Mouse (Mus musculus) CH12.LX (cell line): ENCODE measurements around the gene Dscam. TPM values are rescaled to one million over a fixed set of nuclear protein-coding genes. Genes with fewer than 3 reads are reported as not detected.

ENCODE experiments used
- DNase-seq: peaks from one replicate; pipeline ENCODE4 v3.0.0-alpha.2; 2013; ENCODE audit errors: extremely low read depth
- H3K27ac ChIP-seq: 2 replicates; pipeline ENCODE4 v1.5.1; 2012; ENCODE audit warnings: low read depth, mild to moderate bottlenecking, control low read depth, moderate library complexity; ENCODE audit not compliant: insufficient read depth
- H3K27me3 ChIP-seq: replicated peaks from 2 replicates; pipeline ENCODE3; 2012; ENCODE audit warnings: inconsistent platforms
- H3K36me3 ChIP-seq, 2 experiments: replicated peaks in 1 of 2; 2 replicates each; pipeline versions ENCODE3 to v1.6.1; 2012; ENCODE audit warnings: inconsistent platforms in 1 of 2, low read length in 1 of 2, mild to moderate bottlenecking in 1 of 2, mixed read lengths in 1 of 2, moderate library complexity in 1 of 2; ENCODE audit not compliant: control insufficient read depth in 1 of 2, insufficient read depth in 1 of 2
- H3K4me1 ChIP-seq, 2 experiments: 2 replicates each; pipeline ENCODE4 v1.6.1; 2012; ENCODE audit warnings: inconsistent platforms in 1 of 2, moderate library complexity in 1 of 2; ENCODE audit not compliant: insufficient read depth in 2 of 2, control insufficient read depth in 1 of 2
- H3K4me2 ChIP-seq: 2 replicates; pipeline ENCODE4 v1.6.1; 2012; ENCODE audit warnings: low read depth, mild to moderate bottlenecking, control low read depth; ENCODE audit not compliant: poor library complexity, insufficient read depth, severe bottlenecking
- H3K4me3 ChIP-seq, 3 experiments: fragments of 150-350 bp in 1 of 3; sonication (generic) in 1 of 3; replicated peaks in 1 of 3; 2 replicates each; pipeline versions ENCODE3 to v1.5.1; 2011 to 2012; ENCODE audit warnings: low read depth in 2 of 3, low read length in 2 of 3, mild to moderate bottlenecking in 2 of 3, moderate library complexity in 2 of 3, control low read depth in 1 of 3, improper control_type of control experiment in 1 of 3, inconsistent platforms in 1 of 3, mixed read lengths in 1 of 3; ENCODE audit not compliant: poor library complexity in 1 of 3
- H3K79me2 ChIP-seq: replicated peaks from 2 replicates; pipeline ENCODE4 v1.6.1; 2012; ENCODE audit warnings: mild to moderate bottlenecking, moderate library complexity; ENCODE audit not compliant: control insufficient read depth, poor library complexity, insufficient read depth, severe bottlenecking; ENCODE audit errors: extremely low read depth
- H3K9ac ChIP-seq: 2 replicates; pipeline ENCODE4 v1.6.1; 2012; ENCODE audit warnings: low read depth, mild to moderate bottlenecking, control low read depth, moderate library complexity; ENCODE audit not compliant: insufficient read depth
- H3K9me3 ChIP-seq: replicated peaks from 2 replicates; pipeline ENCODE3; 2012; ENCODE audit warnings: low read length, inconsistent platforms, mixed read lengths
- BHLHE40 ChIP-seq: IDR thresholded peaks from 2 replicates; pipeline ENCODE4 v1.6.1; 2011; ENCODE audit warnings: mild to moderate bottlenecking, low read depth, low read length, improper control_type of control experiment
- CTCF ChIP-seq, 2 experiments: IDR thresholded peaks in 1 of 2; conservative IDR thresholded peaks in 1 of 2; 2 replicates each; pipeline ENCODE4 v1.5.1; 2011 to 2012; ENCODE audit warnings: low read depth in 2 of 2, low read length in 2 of 2, improper control_type of control experiment in 1 of 2, inconsistent platforms in 1 of 2, mild to moderate bottlenecking in 1 of 2, moderate library complexity in 1 of 2
- E2F4 ChIP-seq: IDR thresholded peaks from 2 replicates; pipeline ENCODE4 v1.6.1; 2011; ENCODE audit warnings: low read depth, low read length, improper control_type of control experiment; ENCODE audit not compliant: insufficient replicate concordance
- EP300 ChIP-seq: IDR thresholded peaks from 2 replicates; pipeline ENCODE4 v1.6.1; 2011; ENCODE audit warnings: low read length, improper control_type of control experiment
- ETS1 ChIP-seq: conservative IDR thresholded peaks from 2 replicates; pipeline ENCODE4 v1.6.1; 2012; ENCODE audit warnings: low read depth, mild to moderate bottlenecking, inconsistent platforms, low read length, improper control_type of control experiment, moderate library complexity
- GABPA ChIP-seq: IDR thresholded peaks from 2 replicates; pipeline ENCODE4 v1.6.1; 2012; ENCODE audit warnings: low read depth, low read length, improper control_type of control experiment, inconsistent platforms; ENCODE audit not compliant: insufficient replicate concordance
- HCFC1 ChIP-seq: IDR thresholded peaks from 2 replicates; pipeline ENCODE4 v1.6.1; 2012; ENCODE audit warnings: low read depth, mild to moderate bottlenecking, inconsistent platforms, low read length, improper control_type of control experiment
- IRF4 ChIP-seq: IDR thresholded peaks from 2 replicates; pipeline ENCODE4 v1.6.1; 2014; ENCODE audit warnings: low read depth, mild to moderate bottlenecking, inconsistent platforms, low read length, improper control_type of control experiment
- JUN ChIP-seq: IDR thresholded peaks from 2 replicates; pipeline ENCODE4 v1.6.1; 2011; ENCODE audit warnings: low read depth, mild to moderate bottlenecking, low read length, improper control_type of control experiment, moderate library complexity; ENCODE audit not compliant: insufficient read depth
- JUND ChIP-seq: conservative IDR thresholded peaks from 2 replicates; pipeline ENCODE4 v1.6.1; 2011; ENCODE audit warnings: low read depth, low read length, improper control_type of control experiment
- MAFK ChIP-seq: IDR thresholded peaks from 2 replicates; pipeline ENCODE4 v1.6.1; 2011; ENCODE audit warnings: low read length, improper control_type of control experiment; ENCODE audit not compliant: insufficient replicate concordance
- MAX ChIP-seq: IDR thresholded peaks from 2 replicates; pipeline ENCODE4 v1.6.1; 2011; ENCODE audit warnings: low read length, improper control_type of control experiment
- MEF2A ChIP-seq: IDR thresholded peaks from 2 replicates; pipeline ENCODE4 v1.6.1; 2014; ENCODE audit warnings: low read depth, mild to moderate bottlenecking, inconsistent platforms, low read length, improper control_type of control experiment, borderline replicate concordance
- MXI1 ChIP-seq: IDR thresholded peaks from 2 replicates; pipeline ENCODE4 v1.6.1; 2011; ENCODE audit warnings: mild to moderate bottlenecking, low read depth, low read length, improper control_type of control experiment
- NELFE ChIP-seq: IDR thresholded peaks from 2 replicates; pipeline ENCODE4 v1.6.1; 2011; ENCODE audit warnings: low read depth, low read length, improper control_type of control experiment
- NRF1 ChIP-seq: IDR thresholded peaks from 2 replicates; pipeline ENCODE4 v1.6.1; 2014; ENCODE audit warnings: low read depth, mild to moderate bottlenecking, inconsistent platforms, low read length, improper control_type of control experiment, moderate library complexity
- PAX5 ChIP-seq: IDR thresholded peaks from 2 replicates; pipeline ENCODE4 v1.6.1; 2012; ENCODE audit warnings: low read length, inconsistent platforms, mixed read lengths
- POLR2AphosphoS2 ChIP-seq: IDR thresholded peaks from 2 replicates; pipeline ENCODE4 v1.6.1; 2011; ENCODE audit warnings: low read depth, low read length, improper control_type of control experiment
- RAD21 ChIP-seq: IDR thresholded peaks from 2 replicates; pipeline ENCODE4 v1.6.1; 2011; ENCODE audit warnings: low read depth, mild to moderate bottlenecking, low read length, improper control_type of control experiment, moderate library complexity
- RCOR1 ChIP-seq: conservative IDR thresholded peaks from 2 replicates; pipeline ENCODE4 v1.6.1; 2012; ENCODE audit warnings: low read depth, mild to moderate bottlenecking, inconsistent platforms, low read length, improper control_type of control experiment
- SIN3A ChIP-seq: IDR thresholded peaks from 2 replicates; pipeline ENCODE4 v1.6.1; 2012; ENCODE audit warnings: low read length, improper control_type of control experiment, inconsistent platforms
- SMC3 ChIP-seq: IDR thresholded peaks from 2 replicates; pipeline ENCODE4 v1.6.1; 2011; ENCODE audit warnings: low read depth, low read length, improper control_type of control experiment
- TBP ChIP-seq: conservative IDR thresholded peaks from 2 replicates; pipeline ENCODE4 v1.6.1; 2011; ENCODE audit warnings: low read depth, low read length, improper control_type of control experiment
- TCF12 ChIP-seq: IDR thresholded peaks from 2 replicates; pipeline ENCODE4 v1.6.1; 2014; ENCODE audit warnings: low read depth, mild to moderate bottlenecking, inconsistent platforms, low read length, improper control_type of control experiment
- UBTF ChIP-seq: IDR thresholded peaks from 2 replicates; pipeline ENCODE4 v1.6.1; 2012; ENCODE audit warnings: low read depth, mild to moderate bottlenecking, inconsistent platforms, low read length, improper control_type of control experiment, moderate library complexity
- USF1 ChIP-seq: IDR thresholded peaks from 2 replicates; pipeline ENCODE4 v1.6.1; 2014; ENCODE audit warnings: low read depth, mild to moderate bottlenecking, inconsistent platforms, low read length, improper control_type of control experiment
- USF2 ChIP-seq: conservative IDR thresholded peaks from 2 replicates; pipeline ENCODE4 v1.6.1; 2011; ENCODE audit warnings: low read depth, low read length, improper control_type of control experiment
- ZC3H11A ChIP-seq: IDR thresholded peaks from 2 replicates; pipeline ENCODE4 v1.6.1; 2012; ENCODE audit warnings: low read depth, mild to moderate bottlenecking, inconsistent platforms, low read length, improper control_type of control experiment
- ZMIZ1 ChIP-seq: IDR thresholded peaks from 2 replicates; pipeline ENCODE4 v1.6.1; 2012; ENCODE audit warnings: low read depth, mild to moderate bottlenecking, inconsistent platforms, low read length, improper control_type of control experiment
- ZNF384 ChIP-seq: IDR thresholded peaks from 2 replicates; pipeline ENCODE4 v1.6.1; 2012; ENCODE audit warnings: low read depth, low read length, improper control_type of control experiment, inconsistent platforms
- dilution Hi-C: fragments of 300-500 bp; cut with MboI; formaldehyde crosslinking; loops from 2 replicates; pipeline ENCODE4 v1.14.3; 2020; ENCODE audit warnings: low sequenced_read_pairs; ENCODE audit not compliant: extremely low pct_unique_long_range_greater_than_20kb, extremely low pct_ligation_motif_present
- in situ Hi-C: fragments of 300-500 bp; cut with MboI; formaldehyde crosslinking; loops from 3 replicates; pipeline ENCODE4 v1.14.3; 2019; ENCODE audit warnings: low sequenced_read_pairs, low pct_ligation_motif_present, low pct_unique_long_range_greater_than_20kb, mixed read lengths
- polyA plus RNA-seq: library from polyadenylated mRNA; unstranded; fragments of >175 nt; gene quantifications from 2 replicates; pipeline ENCODE4 v1.2.1, GENCODE M21; 2012; ENCODE audit warnings: low read depth; ENCODE audit not compliant: insufficient read length
- total RNA-seq, 2 experiments: library from RNA; depleted of rRNA; stranded (reverse); fragments of 300-350 nt in 1 of 2; fragments of >200 nt in 1 of 2; gene quantifications; 2 replicates each; pipeline ENCODE4 v1.2.3; 2012 to 2014

Gene Dscam
- total and polyA plus RNA-seq, 3 experiments: under 0.01 to 0.39 (median 0.12) TPM

DNA sequence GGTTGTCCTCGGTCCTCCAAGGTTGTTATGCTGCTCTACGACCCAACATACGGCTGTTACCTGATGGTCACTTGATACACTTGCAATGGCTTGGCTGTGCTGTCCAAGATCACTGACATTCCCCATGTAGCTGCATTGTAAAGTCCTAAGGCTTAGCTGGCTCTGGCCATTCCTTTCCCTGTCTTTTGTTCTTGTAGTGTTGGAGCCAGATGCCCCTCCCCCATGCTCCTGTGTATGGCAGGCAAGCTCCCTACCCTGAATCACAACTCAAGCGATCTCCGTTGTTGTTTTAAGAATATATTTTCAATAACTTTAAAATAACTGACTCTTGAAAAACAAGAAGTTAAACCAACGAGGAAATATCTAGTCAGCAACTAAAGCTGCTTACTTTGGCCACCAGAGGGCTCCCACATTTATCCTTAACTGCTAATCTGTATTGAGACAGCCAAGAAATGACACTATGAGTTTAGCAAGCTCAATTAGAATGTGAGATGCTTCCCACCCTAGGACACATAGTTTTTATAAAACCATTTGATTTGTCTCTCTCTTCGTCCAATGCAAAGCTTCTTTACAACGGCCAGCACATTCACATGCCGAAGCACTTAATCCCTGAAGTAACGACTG, 273.9 kb downstream of the Dscam start:
- no peaks in the 10 kb centered on the region for H3K27me3 ChIP-seq
- TF ChIP-seq RAD21 (peak; percentile 77), ZC3H11A (peak; percentile 49), SMC3 (peak; percentile 93), MEF2A (peak; percentile 32; the same call in 1 of the 2 replicates), CTCF (conservative IDR thresholded peaks at IDR 0.05 in 1 of 2, IDR thresholded peaks at IDR 0.05 in 1 of 2; ENCODE audit: low read depth in 2 of 2, low read length in 2 of 2) (peak in 1 of 2 experiments; percentile 88; a peak in 3 of 4 replicates), IRF4 (0 out of 2 replicates have a peak, but pooled peaks have one; percentile 22), NELFE (0 out of 2 replicates have a peak, but pooled peaks have one; percentile 32), JUND (peak; percentile 43; the same call in 1 of the 2 replicates), RCOR1 (0 out of 2 replicates have a peak, but pooled peaks have one; percentile 49), ZMIZ1 (no peak), BHLHE40 (no peak), JUN (no peak), GABPA (no peak), MAFK (peak; percentile 78), EP300 (no peak)
- no peak overlapping the region for H3K4me3 ChIP-seq
- H3K27ac ChIP-seq: no peak overlapping the region
- no peaks in the 10 kb centered on the region for H3K9me3 ChIP-seq
- in situ Hi-C loops (loop anchor here (10.0 kb wide), 1 partner anchor 378 kb away; no protein-coding TSS in a partner anchor), dilution Hi-C loops (no loop called here)
- peak; percentile 66 for DNase-seq
- peaks cover 2 to 10% of the 10 kb centered on the region in 2 experiments; a peak in 2 of 4 replicates for H3K4me1 ChIP-seq
- no peaks in the 10 kb centered on the region for H3K79me2 ChIP-seq
- no peak overlapping the region for H3K9ac ChIP-seq
- no peak overlapping the region for H3K4me2 ChIP-seq
- no peaks in the 10 kb centered on the region for H3K36me3 ChIP-seq

DNA sequence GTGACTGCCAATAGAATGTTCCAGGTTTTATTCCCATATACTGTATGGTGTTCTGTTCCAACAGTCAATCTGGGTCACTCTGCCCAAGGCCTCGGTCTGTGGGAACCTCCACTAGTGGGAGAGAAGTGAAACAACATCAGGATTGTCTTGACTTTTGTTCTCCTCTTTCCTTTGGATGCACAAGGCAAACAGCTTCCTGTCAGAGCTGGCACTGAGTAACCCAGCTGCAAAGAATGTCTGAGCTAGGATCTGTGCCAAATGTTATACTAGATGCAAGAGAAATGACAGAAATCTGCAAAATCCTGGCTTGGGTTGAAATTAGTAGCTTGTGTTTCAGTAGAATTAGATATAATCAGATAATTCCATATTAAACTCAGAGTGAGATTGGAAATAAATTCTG, 282.5 kb downstream of the Dscam start:
- no peaks in the 10 kb centered on the region for H3K79me2 ChIP-seq
- TF ChIP-seq E2F4: no peak
- TF ChIP-seq TBP: no peak
- TF ChIP-seq TCF12: no peak
- no peak for TF ChIP-seq HCFC1
- no peak for TF ChIP-seq RCOR1
- TF ChIP-seq SMC3: no peak
- no peak for TF ChIP-seq UBTF
- TF ChIP-seq PAX5: no peak
- TF ChIP-seq NRF1: no peak
- TF ChIP-seq EP300: no peak
- TF ChIP-seq USF2: no peak
- TF ChIP-seq USF1: no peak
- no peak for TF ChIP-seq IRF4
- TF ChIP-seq SIN3A: no peak
- no peak for TF ChIP-seq ETS1
- no peak for TF ChIP-seq ZNF384
- no peak for TF ChIP-seq JUN
- no peak for TF ChIP-seq POLR2AphosphoS2
- TF ChIP-seq MXI1: no peak
- TF ChIP-seq MAX: no peak
- dilution Hi-C loops: no loop called here
- no peak overlapping the region for H3K27ac ChIP-seq
- no peak overlapping the region for H3K9ac ChIP-seq
- no peak overlapping the region for H3K4me3 ChIP-seq
- 0 out of 4 replicates have a peak, but pooled peaks cover under 1 to 1% of the 10 kb centered on the region in 2 experiments for H3K4me1 ChIP-seq
- H3K36me3 ChIP-seq: no peaks in the 10 kb centered on the region
- no peak overlapping the region for H3K4me2 ChIP-seq
- no peak for DNase-seq
- in situ Hi-C loops: no loop called here
- no peaks in the 10 kb centered on the region for H3K27me3 ChIP-seq
- H3K9me3 ChIP-seq: no peaks in the 10 kb centered on the region
